Mouse (Mus musculus) 416B (cell line): ENCODE data around the gene Slc18b1.

Experiments used
- DNase-seq: peaks from one replicate; pipeline ENCODE4 v3.0.0; 2011; ENCODE audit warnings: low read depth

The Slc18b1 gene

GRCm38 (mm10) chr10:23806201-23806600 lies 9.4 kb downstream of the Slc18b1 start:
- no peak for DNase-seq

DNA sequence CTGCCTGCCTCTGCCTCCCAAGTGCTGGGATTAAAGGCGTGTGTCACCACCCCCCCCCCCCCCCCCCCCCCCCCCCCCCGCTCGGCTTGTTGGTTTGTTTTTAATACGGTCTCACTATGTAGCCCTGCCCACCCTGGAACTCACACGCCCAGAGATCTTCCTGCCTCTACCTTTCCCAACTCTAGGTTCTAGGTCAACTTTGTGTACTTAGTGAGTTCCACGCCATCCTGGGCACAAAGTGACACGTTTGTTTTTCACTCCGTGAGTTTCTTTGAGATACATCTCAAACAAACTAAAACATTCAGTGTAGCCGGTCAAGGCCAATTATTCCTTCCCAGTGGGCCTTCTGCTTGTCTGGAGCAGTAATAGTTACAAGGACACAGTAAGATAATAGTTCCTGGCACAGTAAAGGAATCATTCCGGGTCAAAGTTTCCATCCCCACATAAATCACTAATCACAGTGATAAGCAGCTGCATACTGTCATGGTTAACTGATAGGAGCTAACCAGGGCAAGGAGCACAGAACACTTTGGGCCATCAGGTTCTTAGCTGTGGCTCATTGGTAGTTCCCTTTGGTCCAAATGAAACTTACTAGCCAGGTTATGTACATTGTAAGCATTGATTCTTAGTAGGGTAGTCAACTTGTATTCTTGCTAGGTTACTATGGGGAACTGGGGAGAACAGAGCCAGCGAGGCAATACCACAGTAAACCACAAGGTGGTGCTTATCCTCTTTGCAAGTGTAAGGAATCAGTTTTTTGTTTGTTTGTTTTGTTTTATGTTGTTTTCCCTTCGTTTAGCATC lies 15.1 kb downstream of the Slc18b1 start:
- DNase-seq = peak; percentile 74

- no peak for DNase-seq
Measured at GRCm38 (mm10) chr10:23812438-23812759, 15.6 kb downstream of the Slc18b1 start.

DNA sequence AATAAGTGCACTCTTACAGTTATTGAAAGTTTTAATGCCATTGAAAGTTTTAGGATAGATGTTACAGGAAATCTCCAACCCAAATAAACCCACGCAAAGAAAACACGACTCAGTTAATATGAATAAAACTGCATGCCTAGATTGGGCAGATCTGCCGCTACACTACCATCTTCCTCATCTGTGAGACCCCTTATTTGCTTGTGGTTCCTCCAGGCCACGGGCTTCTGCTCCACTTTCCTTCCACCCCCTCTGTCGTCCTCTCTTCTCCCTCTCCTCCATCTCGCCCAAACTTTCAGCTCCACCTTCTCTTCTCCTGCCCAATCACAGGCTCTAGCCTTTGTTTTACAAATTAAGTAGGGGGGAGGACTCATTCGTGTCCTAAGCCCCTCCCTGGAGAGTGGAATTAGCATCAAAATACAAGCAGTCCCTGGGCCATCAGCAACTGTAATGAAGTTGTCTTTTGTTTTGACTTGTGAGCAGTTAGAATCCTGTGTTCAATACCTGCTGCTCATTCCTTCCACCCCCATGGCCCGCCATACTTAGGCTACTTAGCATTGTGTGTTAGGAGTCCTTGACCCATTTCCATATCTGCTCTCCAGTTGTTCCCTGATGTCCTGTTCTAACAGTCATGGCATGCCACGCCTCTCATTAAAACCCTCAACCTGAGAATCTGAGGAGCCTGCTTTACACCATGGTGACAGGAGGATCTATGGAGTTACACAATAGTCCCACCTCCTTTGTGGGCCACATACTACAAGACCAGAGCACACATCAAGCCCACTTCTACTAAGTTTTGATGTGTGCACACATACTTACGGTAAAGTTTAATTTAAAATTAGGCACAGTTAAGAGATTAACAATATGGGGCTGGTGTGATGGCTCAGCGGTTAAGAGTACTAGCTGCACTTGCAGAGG lies 16.3 kb downstream of the Slc18b1 start:
- peak; percentile 10 for DNase-seq

DNA sequence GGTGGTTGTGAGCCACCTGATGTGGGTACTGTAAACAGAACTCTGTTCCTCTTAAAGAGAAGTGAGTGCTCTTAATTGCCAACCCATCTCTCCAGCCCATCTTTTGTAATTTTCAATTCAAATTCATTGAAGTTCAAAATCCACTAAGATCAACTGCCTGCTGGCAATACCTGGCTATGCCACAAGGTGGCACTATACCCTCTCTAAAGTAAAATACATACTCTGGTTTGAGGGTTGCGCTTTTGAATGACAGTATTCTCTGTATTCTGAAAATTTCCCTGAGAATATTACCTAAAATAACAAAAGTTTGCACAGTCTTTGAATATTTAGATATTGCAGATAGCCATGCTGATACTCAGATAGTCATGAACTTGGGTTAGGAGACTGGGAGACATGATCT lies 18.4 kb downstream of the Slc18b1 start:
- peak; percentile 76 for DNase-seq

- no peak for DNase-seq
Measured at GRCm38 (mm10) chr10:23816241-23816640, 19.5 kb downstream of the Slc18b1 start.

DNA sequence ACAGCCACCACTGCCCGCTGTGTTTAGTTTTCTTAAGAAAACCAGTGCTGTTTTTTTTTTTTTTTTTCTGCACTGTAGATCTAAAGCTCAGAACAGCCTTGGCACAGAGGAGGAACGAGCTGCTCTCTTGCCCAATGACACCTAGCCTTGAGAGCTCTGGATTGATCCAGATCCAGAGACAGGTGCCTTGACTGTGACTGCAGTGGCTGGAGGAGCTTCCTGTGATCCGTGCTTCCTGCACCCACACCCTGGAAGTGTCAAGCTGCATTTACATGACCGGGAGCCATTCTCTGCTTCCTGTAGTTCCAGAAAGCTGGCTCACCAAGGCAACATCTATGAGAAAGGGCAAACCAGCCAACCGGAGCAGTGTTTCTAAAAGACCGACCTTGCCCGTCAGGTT lies 29.7 kb downstream of the Slc18b1 start:
- no peak for DNase-seq

GRCm38 (mm10) chr10:23836003-23836964 lies 39.5 kb downstream of the Slc18b1 start:
- no peak for DNase-seq

DNA sequence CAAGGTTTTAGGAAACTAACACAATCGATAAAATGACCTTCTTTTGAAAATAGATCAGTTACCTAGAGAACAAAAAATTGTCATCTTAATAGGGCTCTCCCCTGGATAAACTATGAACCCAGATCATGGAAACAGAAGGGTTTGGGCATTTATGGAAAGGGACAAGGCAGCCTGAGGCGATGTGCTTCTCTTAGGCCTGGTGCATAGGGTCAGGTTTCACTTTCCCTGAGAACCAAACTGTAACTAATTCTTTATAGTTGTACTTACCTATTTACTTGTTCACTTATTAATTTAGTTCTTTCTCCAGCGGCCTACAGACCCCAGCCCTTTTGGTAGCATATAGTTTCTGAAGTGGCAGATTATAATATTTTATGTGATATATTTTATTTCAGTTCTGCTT lies 40.3 kb downstream of the Slc18b1 start:
- no peak for DNase-seq

GRCm38 (mm10) chr10:23838910-23839309 lies 42.1 kb downstream of the Slc18b1 start:
- no peak for DNase-seq

DNA sequence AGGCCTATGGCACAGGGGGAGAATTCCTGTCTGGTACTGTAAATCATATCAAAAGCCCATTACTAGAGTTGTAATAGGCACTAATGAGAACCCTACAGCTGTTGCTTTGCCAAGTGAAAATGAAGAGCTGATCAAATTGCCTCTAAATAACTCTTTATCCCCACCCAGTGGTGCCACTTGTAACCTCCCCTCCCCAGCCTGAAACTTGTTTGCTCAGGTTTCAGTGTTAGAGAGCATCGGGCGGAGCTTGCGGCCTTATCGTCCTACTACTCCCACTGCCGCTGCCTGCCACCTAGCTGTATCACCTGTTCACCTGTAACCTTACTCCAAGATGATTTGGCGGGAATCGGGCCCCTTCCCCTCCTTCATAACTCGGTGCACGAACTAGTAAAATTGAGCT lies 42.6 kb downstream of the Slc18b1 start:
- no peak for DNase-seq

DNA sequence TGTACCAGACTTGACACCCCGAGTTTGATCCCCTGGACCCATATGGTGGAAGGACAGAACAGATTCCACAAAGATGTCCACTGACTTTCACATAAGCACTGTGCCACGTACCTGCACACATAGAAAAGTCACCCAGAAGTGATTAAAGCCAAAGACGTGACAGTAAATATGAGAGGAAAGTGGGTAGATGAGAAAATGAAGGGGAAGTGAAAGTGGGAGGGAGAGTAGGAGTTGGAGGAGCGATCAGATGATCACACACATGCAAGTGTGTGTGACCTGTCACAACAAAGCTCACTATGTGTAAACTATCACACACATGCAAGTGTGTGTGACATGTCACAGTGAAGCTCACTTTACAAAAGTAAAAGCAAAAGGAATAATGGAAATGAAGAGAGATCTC lies 43.7 kb downstream of the Slc18b1 start:
- no peak for DNase-seq

GRCm38 (mm10) chr10:23851228-23851912 lies 54.6 kb downstream of the Slc18b1 start, which contains the start of gene Vnn3:
TSS of gene Vnn3 (plus strand) at chr10:23851462.
- peak; percentile 8 for DNase-seq

- no peak for DNase-seq
Measured at GRCm38 (mm10) chr10:23852096-23852495, 55.3 kb downstream of the Slc18b1 start.

- peak; percentile 34 for DNase-seq
Measured at GRCm38 (mm10) chr10:23864362-23865312, 67.9 kb downstream of the Slc18b1 start.
